Mouse (Mus musculus) olfactory bulb, adult 2 months (tissue): ENCODE results near the gene Foxn2.

Experiments used
- CTCF ChIP-seq: fragments of 200-500 bp; IDR thresholded peaks from 2 replicates; pipeline ENCODE4 v1.5.1; 2012; ENCODE audit warnings: low read depth, mild to moderate bottlenecking, low read length, moderate library complexity; ENCODE audit not compliant: insufficient read depth
- POLR2A ChIP-seq: fragments of 200-500 bp; IDR thresholded peaks from 2 replicates; pipeline ENCODE4 v1.6.1; 2012; ENCODE audit warnings: mild to moderate bottlenecking, low read depth, low read length, moderate library complexity; ENCODE audit not compliant: insufficient read depth

DNA sequence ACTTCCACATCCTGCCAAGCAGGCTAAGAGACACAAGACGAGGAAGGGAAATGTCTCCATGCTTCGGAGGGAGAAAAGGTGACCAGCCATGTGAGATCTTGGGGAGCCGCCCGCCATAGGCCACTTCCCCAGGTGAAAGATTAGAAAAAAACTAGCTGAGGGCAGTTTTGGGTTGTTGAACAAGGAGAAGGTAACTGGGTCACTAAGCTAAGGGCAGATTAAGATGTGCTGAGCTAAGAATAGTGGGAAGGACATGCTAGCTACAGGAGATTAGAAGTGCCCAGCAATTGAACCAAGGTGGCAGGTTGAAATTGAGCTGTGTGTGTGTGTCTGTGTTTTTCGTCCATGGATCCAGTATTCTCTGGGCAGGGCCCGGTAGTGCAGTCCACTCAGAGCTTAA lies 27.2 kb downstream of the Foxn2 start:
- TF ChIP-seq CTCF: no peak
- no peak for TF ChIP-seq POLR2A
